Mouse (Mus musculus): ENCODE results near the gene Rsph1. TPM values are rescaled to one million over a fixed set of nuclear protein-coding genes. Genes with fewer than 3 reads are reported as not detected.

The Rsph1 gene
- total RNA-seq (2021), result 1 to 10 TPM in 1 of 2 experiments, under 1 TPM in 1; 0.81 to 1.2 TPM
- polyA plus RNA-seq (2012; rRNA removed), result 0.32 and 1.2 TPM in 2 replicates
- long read RNA-seq, result 0 reads

- H3K27ac ChIP-seq, result no peak within 1 kb of the TSS
- intact Hi-C loops (cut with DNase I), result loop anchor here (10.0 kb wide), 1 partner anchor 142 kb away; no protein-coding TSS in a partner anchor
- no peak for TF ChIP-seq EP300 (IDR thresholded peaks at IDR 0.05; ENCODE audit: insufficient read depth, low read depth, low read length)
- no peak for TF ChIP-seq CTCF (IDR thresholded peaks at IDR 0.05)
- TF ChIP-seq POLR2A (IDR thresholded peaks at IDR 0.05; ENCODE audit: insufficient read depth, low read depth, low read length), result no peak
- H3K4me3 ChIP-seq, result peak within 1 kb of the TSS; percentile 37
- no peaks in the 10 kb centered on the region for H3K27me3 ChIP-seq (ENCODE audit: control insufficient read depth, insufficient read depth, low read length)
- 11% methylated on average over 44 of the region's 44 CpGs for WGBS
- H3K36me3 ChIP-seq (ENCODE audit: control insufficient read depth, insufficient read depth, low read length), result no peaks in the 10 kb centered on the region
- no peaks in the 10 kb centered on the region for H3K79me2 ChIP-seq (replicated peaks; ENCODE audit: control insufficient read depth, insufficient read depth, low read length)
- peak within 1 kb of the TSS; percentile 51 for H3K9ac ChIP-seq (ENCODE audit: low read depth, low read length)
- H3K4me1 ChIP-seq (ENCODE audit: control insufficient read depth, insufficient read depth, low read length), result no peaks in the 10 kb centered on the region
- peak; percentile 97 to 100 for DNase-seq
Observed at GRCm38 (mm10) chr17:31276922-31277918, at the start of gene Rsph1. TSS of gene Rsph1 (minus strand) at chr17:31277383.

GRCm38 (mm10) chr17:31326220-31326852, 49.2 kb upstream of the Rsph1 start:
- Histone ChIP-seq H3K27ac (no peak overlapping the region), H3K27me3 (ENCODE audit: control insufficient read depth, insufficient read depth, low read length) (no peaks in the 10 kb centered on the region), H3K36me3 (ENCODE audit: control insufficient read depth, insufficient read depth, low read length) (no peaks in the 10 kb centered on the region), H3K4me3 (no peak overlapping the region), H3K79me2 (replicated peaks; ENCODE audit: control insufficient read depth, insufficient read depth, low read length) (no peaks in the 10 kb centered on the region), H3K9ac (ENCODE audit: low read depth, low read length) (no peak overlapping the region), H3K4me1 (ENCODE audit: control insufficient read depth, insufficient read depth, low read length) (no peaks in the 10 kb centered on the region)
- intact Hi-C loops (cut with DNase I), result no loop called here
- DNase-seq, result no peak
- no peak for TF ChIP-seq CTCF (IDR thresholded peaks at IDR 0.05)
- TF ChIP-seq EP300 (IDR thresholded peaks at IDR 0.05; ENCODE audit: insufficient read depth, low read depth, low read length), result no peak
- TF ChIP-seq POLR2A (IDR thresholded peaks at IDR 0.05; ENCODE audit: insufficient read depth, low read depth, low read length), result no peak
- 58% methylated on average over 9 of the region's 9 CpGs for WGBS

- H3K79me2 ChIP-seq (replicated peaks; ENCODE audit: control insufficient read depth, insufficient read depth, low read length), result no peaks in the 10 kb centered on the region
- no peak overlapping the region for H3K9ac ChIP-seq (ENCODE audit: low read depth, low read length)
- no peak for DNase-seq
- intact Hi-C loops (cut with DNase I), result no loop called here
- H3K36me3 ChIP-seq (ENCODE audit: control insufficient read depth, insufficient read depth, low read length), result no peaks in the 10 kb centered on the region
- no peak overlapping the region for H3K27ac ChIP-seq
- WGBS, result 68% methylated on average over 13 of the region's 13 CpGs
- no peak for TF ChIP-seq POLR2A (IDR thresholded peaks at IDR 0.05; ENCODE audit: insufficient read depth, low read depth, low read length)
- TF ChIP-seq EP300 (IDR thresholded peaks at IDR 0.05; ENCODE audit: insufficient read depth, low read depth, low read length), result no peak
- TF ChIP-seq CTCF (IDR thresholded peaks at IDR 0.05), result peak; percentile 65
- no peak overlapping the region for H3K4me3 ChIP-seq
- H3K4me1 ChIP-seq (ENCODE audit: control insufficient read depth, insufficient read depth, low read length), result no peaks in the 10 kb centered on the region
- H3K27me3 ChIP-seq (ENCODE audit: control insufficient read depth, insufficient read depth, low read length), result no peaks in the 10 kb centered on the region
Observed at GRCm38 (mm10) chr17:31325451-31326219, 48.5 kb upstream of the Rsph1 start.

DNA sequence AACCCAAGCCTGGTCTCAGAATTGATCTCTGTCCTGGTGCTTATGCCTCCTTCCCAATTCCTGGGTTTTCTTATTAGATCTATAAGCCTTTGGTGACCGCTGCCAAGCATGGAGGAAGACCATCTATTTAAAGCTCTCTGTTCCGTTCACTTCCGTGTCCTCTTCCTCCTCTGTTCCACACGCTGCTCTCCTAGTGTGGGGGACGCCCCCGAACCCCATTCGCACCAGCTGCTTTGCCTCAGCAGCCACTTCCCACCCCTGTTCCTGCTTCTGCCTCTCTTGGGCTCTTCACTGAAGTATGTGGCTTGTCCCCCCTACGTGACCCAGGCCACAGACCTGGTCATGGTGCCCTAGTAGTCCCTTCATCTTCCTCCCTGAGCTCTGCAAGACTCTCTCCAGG, 47.0 kb upstream of the Rsph1 start:
- Histone ChIP-seq H3K36me3 (ENCODE audit: control insufficient read depth, insufficient read depth, low read length) (no peaks in the 10 kb centered on the region), H3K79me2 (replicated peaks; ENCODE audit: control insufficient read depth, insufficient read depth, low read length) (no peaks in the 10 kb centered on the region), H3K9ac (ENCODE audit: low read depth, low read length) (no peak overlapping the region), H3K4me3 (no peak overlapping the region), H3K27me3 (ENCODE audit: control insufficient read depth, insufficient read depth, low read length) (no peaks in the 10 kb centered on the region), H3K4me1 (ENCODE audit: control insufficient read depth, insufficient read depth, low read length) (no peaks in the 10 kb centered on the region), H3K27ac (no peak overlapping the region)
- DNase-seq, result no peak
- TF ChIP-seq POLR2A (IDR thresholded peaks at IDR 0.05; ENCODE audit: insufficient read depth, low read depth, low read length) (no peak), CTCF (IDR thresholded peaks at IDR 0.05) (no peak), EP300 (IDR thresholded peaks at IDR 0.05; ENCODE audit: insufficient read depth, low read depth, low read length) (no peak)
- WGBS, result 74% methylated on average over 8 of the region's 8 CpGs
- intact Hi-C loops (cut with DNase I), result no loop called here

GRCm38 (mm10) chr17:31323379-31323778, 46.2 kb upstream of the Rsph1 start:
- intact Hi-C loops (cut with DNase I), result no loop called here
- no peaks in the 10 kb centered on the region for H3K27me3 ChIP-seq (ENCODE audit: control insufficient read depth, insufficient read depth, low read length)
- no peak for DNase-seq
- no peak overlapping the region for H3K27ac ChIP-seq
- H3K4me1 ChIP-seq (ENCODE audit: control insufficient read depth, insufficient read depth, low read length), result no peaks in the 10 kb centered on the region
- no peak overlapping the region for H3K9ac ChIP-seq (ENCODE audit: low read depth, low read length)
- no peaks in the 10 kb centered on the region for H3K36me3 ChIP-seq (ENCODE audit: control insufficient read depth, insufficient read depth, low read length)
- H3K4me3 ChIP-seq, result no peak overlapping the region
- 81% methylated on average over 4 of the region's 4 CpGs for WGBS
- TF ChIP-seq POLR2A (IDR thresholded peaks at IDR 0.05; ENCODE audit: insufficient read depth, low read depth, low read length), result no peak
- TF ChIP-seq EP300 (IDR thresholded peaks at IDR 0.05; ENCODE audit: insufficient read depth, low read depth, low read length), result no peak
- TF ChIP-seq CTCF (IDR thresholded peaks at IDR 0.05), result no peak
- H3K79me2 ChIP-seq (replicated peaks; ENCODE audit: control insufficient read depth, insufficient read depth, low read length), result no peaks in the 10 kb centered on the region

Data from heart, adult 2 months (tissue).